Mouse (Mus musculus) spleen, adult 18-20 months (tissue): ENCODE measurements around the gene Ccdc141.

ENCODE experiments used
- DNase-seq, 2 experiments: peaks; one replicate each; pipeline ENCODE4 v3.0.0; 2022; ENCODE audit warnings: mixed read lengths in 2 of 2

The Ccdc141 gene

DNA sequence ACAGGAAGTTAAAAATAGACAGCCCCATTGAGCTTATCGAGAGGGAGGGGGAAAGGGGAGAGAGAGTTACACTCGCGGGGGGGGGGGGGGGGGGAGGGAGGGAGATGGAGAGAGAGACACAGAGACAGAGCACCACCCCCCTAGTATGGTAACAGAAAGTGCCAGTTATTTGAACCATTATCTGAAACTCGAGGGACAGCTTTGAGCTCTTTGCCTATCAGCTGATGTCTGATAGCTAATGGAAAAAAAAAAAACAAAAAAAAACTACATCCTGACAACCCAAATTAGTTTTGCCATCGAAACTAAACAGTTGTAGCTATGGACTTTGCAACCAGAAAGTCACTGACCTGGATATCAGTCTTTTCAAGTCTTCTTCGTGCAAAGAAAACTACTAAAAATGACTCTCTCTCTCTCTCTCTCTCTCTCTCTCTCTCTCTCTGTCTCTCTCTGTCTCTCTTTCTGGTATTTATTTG lies at the start of gene Ccdc141:
Ccdc141 (minus strand) TSS at position 4 of the 473 bp plus-strand sequence.
- no peak for DNase-seq

GRCm38 (mm10) chr2:77212885-77213284 lies 42.4 kb upstream of the Ccdc141 start:
- no peak for DNase-seq

DNA sequence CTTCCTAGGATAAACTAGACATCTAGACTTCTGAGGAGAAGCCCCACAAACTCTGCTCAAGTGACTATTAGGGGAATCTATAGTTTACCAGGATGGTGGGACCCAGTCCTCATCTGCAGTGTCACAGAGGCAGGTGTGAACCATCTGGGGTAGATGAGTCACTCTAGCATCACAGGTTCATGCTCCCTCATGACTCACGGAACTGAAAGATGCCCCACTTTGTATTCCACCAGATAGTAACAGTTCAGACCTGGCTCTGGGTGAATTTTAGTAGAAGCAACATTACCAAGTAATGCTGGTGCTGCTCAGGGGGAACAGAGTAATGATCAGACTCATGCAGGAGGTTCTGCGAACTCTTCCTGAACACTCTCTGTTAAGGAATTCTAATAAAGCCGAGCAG lies 36.5 kb upstream of the Ccdc141 start:
- no peak for DNase-seq

DNA sequence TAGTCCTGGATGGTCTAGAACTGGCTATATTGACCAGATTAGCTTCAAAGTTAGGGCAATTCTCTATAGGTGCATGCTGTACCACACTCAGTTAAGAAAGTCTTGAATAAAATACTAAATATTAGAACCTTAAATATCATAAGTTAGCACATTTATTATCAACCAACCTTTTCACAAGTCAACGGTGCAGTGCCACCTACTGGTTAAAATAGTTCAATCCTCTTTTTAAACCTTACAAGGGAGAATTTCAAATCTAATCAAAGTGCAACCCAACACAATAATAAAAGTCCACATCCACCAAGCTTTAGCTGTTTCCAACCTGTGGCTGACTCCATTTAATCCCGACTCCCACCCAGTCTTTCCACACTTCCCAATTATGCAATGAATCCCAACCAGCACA lies 33.5 kb upstream of the Ccdc141 start:
- no peak for DNase-seq

GRCm38 (mm10) chr2:77201900-77202299 lies 31.5 kb upstream of the Ccdc141 start:
- DNase-seq = no peak

- no peak for DNase-seq
Observed at GRCm38 (mm10) chr2:77200958-77201614, 30.6 kb upstream of the Ccdc141 start.

DNA sequence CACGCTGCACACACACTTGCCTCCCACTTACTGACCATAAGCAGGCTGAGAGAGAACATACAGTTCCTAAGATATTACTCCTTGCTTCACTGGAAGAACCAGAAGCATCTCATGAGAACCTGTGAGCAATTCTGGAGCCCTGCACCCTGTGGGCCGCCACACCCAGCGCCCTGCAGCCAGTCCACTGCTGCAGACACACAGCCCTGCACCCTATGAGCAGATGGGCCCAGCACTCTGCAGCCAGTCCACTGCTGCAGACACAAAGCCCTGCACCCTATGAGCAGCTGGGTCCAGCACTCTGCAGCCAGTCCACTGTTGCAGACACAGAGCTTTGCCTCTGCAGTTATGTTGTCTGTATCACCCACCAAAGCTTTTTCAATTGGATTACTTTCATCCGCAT lies 29.9 kb upstream of the Ccdc141 start:
- DNase-seq = no peak

GRCm38 (mm10) chr2:77198246-77198645 lies 27.8 kb upstream of the Ccdc141 start:
- no peak for DNase-seq

GRCm38 (mm10) chr2:77196819-77197218 lies 26.4 kb upstream of the Ccdc141 start:
- no peak for DNase-seq

GRCm38 (mm10) chr2:77195056-77195455 lies 24.6 kb upstream of the Ccdc141 start:
- no peak for DNase-seq

DNA sequence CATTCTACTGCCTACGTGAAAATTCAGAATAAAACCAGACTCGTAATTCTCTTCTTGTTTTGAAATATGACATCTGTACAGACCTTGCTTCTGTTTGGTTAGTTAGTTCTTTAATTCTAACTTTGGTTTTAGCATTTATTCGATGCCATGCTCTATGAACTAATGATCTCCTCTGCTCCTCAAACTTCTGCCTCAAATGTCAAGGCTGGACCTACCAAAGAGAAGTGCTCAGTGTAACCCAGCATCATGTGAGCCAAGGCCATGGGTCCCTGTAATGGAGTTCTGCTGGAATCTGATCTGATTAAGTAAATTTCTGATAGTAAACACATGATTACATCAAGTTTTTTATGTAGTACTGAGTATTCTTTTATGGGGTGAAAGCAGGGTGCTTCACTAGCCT lies 21.4 kb upstream of the Ccdc141 start:
- DNase-seq = no peak

- DNase-seq = no peak
Observed at GRCm38 (mm10) chr2:77190891-77191290, 20.5 kb upstream of the Ccdc141 start.

DNA sequence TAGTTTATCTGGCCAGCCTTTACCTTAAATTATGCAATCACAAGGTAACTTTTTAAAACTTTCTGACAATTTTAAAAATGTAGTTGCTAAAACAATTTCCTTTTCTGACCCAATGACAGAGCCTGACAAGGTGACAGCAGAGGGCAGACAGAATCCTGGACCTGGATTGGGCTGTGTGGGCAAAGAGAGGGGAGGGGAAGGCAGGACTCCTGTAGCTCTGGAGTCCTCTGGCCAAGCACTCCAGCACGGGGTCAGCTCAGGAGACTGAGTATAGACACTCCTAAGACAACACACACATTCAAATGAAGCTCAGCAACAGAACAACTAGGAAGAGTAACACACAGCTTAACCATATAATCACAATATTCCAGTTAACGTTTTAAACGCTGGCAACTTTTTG lies 19.9 kb upstream of the Ccdc141 start:
- no peak for DNase-seq

GRCm38 (mm10) chr2:77189671-77190070 lies 19.2 kb upstream of the Ccdc141 start:
- DNase-seq = no peak

GRCm38 (mm10) chr2:77187501-77187900 lies 17.1 kb upstream of the Ccdc141 start:
- DNase-seq = no peak

DNA sequence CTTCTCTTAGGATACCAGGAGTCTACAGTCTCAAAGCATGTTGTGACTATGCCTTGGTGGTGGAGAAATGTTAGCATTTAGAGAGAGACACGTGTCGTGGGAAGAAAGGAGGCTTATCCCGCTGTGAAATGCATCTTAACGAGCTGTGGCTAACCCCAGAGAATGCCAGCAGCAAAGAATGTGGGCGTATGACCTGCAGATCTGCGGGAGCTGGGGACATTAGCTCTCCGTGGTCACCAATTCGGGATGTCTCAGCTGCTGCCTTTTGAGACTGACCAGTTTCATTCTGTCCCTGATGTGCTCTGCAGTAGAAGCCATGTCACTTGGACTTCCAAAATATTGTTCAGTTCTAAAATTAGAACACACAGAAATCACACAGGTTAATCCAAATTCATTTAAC lies 16.5 kb upstream of the Ccdc141 start:
- DNase-seq = no peak

DNA sequence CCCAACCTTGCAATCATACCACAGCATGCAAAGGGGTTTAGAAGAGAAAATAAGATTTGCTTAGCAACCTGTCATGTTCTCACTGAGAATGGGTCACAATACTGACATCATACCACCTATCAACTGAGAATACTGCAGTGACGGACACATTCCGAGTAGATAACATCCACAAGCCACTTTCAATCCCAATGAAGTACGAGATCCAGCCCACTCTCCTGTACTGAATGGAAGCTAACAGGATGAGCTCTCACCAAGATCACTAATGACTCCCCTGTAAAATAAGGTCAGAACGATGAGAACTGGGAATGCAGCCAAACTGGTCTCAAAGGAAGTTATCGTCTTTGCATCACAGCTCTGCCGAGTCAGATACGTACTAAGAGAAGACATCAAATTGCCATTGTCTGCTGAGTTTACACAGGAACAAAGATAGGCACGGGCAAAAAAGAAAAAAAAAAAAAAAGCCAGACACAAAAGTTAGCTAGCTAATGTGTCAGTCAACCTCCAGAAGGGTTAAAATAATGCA lies 13.7 kb upstream of the Ccdc141 start:
- no peak for DNase-seq

DNA sequence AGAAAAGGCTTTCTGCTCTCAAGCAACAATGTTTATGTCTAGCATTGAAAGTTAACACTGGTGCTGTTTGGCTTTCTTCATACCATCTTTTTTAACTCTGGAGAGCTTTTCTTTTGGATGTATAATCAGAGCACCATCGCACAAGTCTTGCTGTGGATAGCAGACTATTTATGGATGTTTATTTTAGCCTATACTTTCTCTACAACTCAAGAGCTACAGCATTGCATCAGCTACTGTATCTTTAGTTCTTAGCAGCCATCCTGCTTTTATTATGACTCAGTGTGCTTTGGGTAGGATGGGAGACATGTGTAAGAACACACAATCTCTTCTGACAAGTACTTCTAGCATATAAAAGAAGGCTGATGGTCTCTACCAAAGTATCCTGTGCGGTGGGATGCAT lies 13.2 kb upstream of the Ccdc141 start:
- no peak for DNase-seq

- DNase-seq = no peak
Observed at GRCm38 (mm10) chr2:77182996-77183380, 12.6 kb upstream of the Ccdc141 start.

GRCm38 (mm10) chr2:77182271-77182995 lies 12.0 kb upstream of the Ccdc141 start:
- DNase-seq = no peak

DNA sequence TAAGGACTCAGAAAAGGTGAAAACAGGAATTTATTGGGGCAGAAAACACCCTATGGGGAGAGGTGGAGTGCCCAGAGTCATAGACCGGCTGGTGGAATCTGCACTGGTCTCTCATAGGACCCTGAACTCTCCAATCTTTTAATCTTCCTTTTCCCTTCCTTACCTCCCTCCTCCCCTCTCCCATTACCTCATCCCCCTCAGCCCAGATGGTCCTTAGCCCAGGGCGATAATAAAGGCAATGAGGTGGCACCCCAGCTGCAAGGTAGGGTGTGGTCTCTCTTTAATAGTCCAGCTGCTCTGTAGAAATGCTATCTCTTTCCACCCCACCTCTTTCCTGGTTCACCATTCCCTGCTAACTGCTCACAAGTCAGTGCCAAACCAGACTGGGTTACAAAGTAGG lies 7.0 kb upstream of the Ccdc141 start:
- no peak for DNase-seq

- no peak for DNase-seq
Observed at GRCm38 (mm10) chr2:77176413-77176812, 6.0 kb upstream of the Ccdc141 start.

DNA sequence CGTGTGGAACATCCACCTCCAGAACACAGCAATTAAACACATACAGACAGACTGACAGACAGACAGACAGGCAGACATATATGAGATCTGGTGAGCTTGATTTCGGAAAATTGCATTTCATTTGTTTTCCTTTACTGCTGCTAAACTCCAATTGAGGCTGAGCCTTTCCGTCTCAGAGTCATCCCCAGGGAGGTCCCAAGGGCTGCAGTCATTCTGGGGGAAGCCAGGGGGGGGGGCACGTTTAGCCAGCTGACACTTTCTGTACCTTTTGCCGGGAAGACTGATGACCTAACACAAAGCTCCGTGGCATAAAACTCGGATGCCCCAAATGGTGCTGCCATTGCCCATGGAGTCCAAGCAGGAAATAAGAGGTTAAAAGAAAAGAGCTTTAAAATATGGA lies 5.0 kb upstream of the Ccdc141 start:
- DNase-seq = no peak

GRCm38 (mm10) chr2:77174313-77174712 lies 3.9 kb upstream of the Ccdc141 start:
- DNase-seq = no peak
